Comparison of ENCODE assay signal across 27 mouse cellular contexts in genomic region chr9:65532986-65533385, GRCm38 (mm10). TPM values are rescaled to one million over a fixed set of nuclear protein-coding genes. Genes with fewer than 3 reads are reported as not detected.
A peak's percentile ranks its signal among the peaks of the same experiment; 100 is the strongest.
DNase-seq lines count a peak whose midpoint lies in the region; ATAC-seq lines count a peak whose summit lies in the region.
"Had no signal": no experiment of that assay in that cellular context is flagged by ENCODE, and none has a peak within 500 bp of the region (broad histone marks: within the 10 kb centered on the region; RNA-seq: fewer than 3 reads in every experiment).

No protein-coding gene starts in this region.

- intact Hi-C loops in heart, postnatal 25 days (cut with DNase I), result no loop called here

- H3K4me1 ChIP-seq in heart, embryonic 15.5 days (replicated peaks), result peaks cover 9% of the 10 kb centered on the region; the same call in 1 of the 2 replicates
- no peaks in the 10 kb centered on the region for H3K4me1 ChIP-seq in limb, embryonic 11.5 days (ENCODE audit: control insufficient read depth, insufficient read depth, low read length)
- H3K4me1 ChIP-seq: forebrain, embryonic 10.5 days; limb, embryonic 15.5 days; midbrain, embryonic 12.5 days; neural tube, embryonic 15.5 days had no signal

- no peak overlapping the region for H3K4me3 ChIP-seq in heart, embryonic 15.5 days
- no peak overlapping the region for H3K4me3 ChIP-seq in limb, embryonic 11.5 days (ENCODE audit: low read depth, low read length)
- H3K4me3 ChIP-seq: forebrain, embryonic 10.5 days; hindbrain, embryonic 10.5 days; layer of hippocampus, adult 2 months; limb, embryonic 15.5 days; midbrain, embryonic 12.5 days; neural tube, embryonic 15.5 days had no signal

- H3K36me3 ChIP-seq in heart, embryonic 15.5 days, result no peaks in the 10 kb centered on the region
- H3K36me3 ChIP-seq in limb, embryonic 11.5 days (ENCODE audit: control insufficient read depth, insufficient read depth, low read length), result no peaks in the 10 kb centered on the region
- H3K36me3 ChIP-seq: forebrain, embryonic 10.5 days; hindbrain, embryonic 10.5 days; limb, embryonic 15.5 days; midbrain, embryonic 12.5 days; neural tube, embryonic 15.5 days had no signal

- H3K27me3 ChIP-seq in heart, embryonic 15.5 days, result no peaks in the 10 kb centered on the region
- H3K27me3 ChIP-seq in limb, embryonic 11.5 days (ENCODE audit: control insufficient read depth, insufficient read depth, low read length), result no peaks in the 10 kb centered on the region
- H3K27me3 ChIP-seq: CH12.LX; limb, embryonic 15.5 days; midbrain, embryonic 12.5 days; neural tube, embryonic 15.5 days had no signal

- H3K9ac ChIP-seq in heart, embryonic 15.5 days, result no peak overlapping the region
- no peak overlapping the region for H3K9ac ChIP-seq in limb, embryonic 11.5 days (ENCODE audit: low read length)
- H3K9ac ChIP-seq: limb, embryonic 15.5 days; midbrain, embryonic 12.5 days; neural tube, embryonic 15.5 days had no signal

- 67% methylated on average over 8 of the region's 8 CpGs for WGBS in heart, embryonic 15.5 days
- 73% methylated on average over 8 of the region's 8 CpGs for WGBS in limb, embryonic 11.5 days

- no peaks in the 10 kb centered on the region for H3K9me3 ChIP-seq in heart, embryonic 15.5 days (replicated peaks)
- H3K9me3 ChIP-seq in limb, embryonic 11.5 days (ENCODE audit: control insufficient read depth, low read length), result no peaks in the 10 kb centered on the region
- H3K9me3 ChIP-seq: forebrain, embryonic 10.5 days; limb, embryonic 15.5 days; midbrain, embryonic 12.5 days; neural tube, embryonic 15.5 days had no signal

- no peak for DNase-seq in heart, postnatal 25 days (ENCODE audit: low spot score)
- DNase-seq in 416B (ENCODE audit: low read depth), result peak; percentile 90
- DNase-seq in limb, embryonic 11.5 days (ENCODE audit: low spot score), result no peak
- peak; percentile 63 to 80 for DNase-seq in natural killer cell, adult 2 months (ENCODE audit: low spot score in 2 of 2)
- DNase-seq in adrenal gland, adult 8-10 months, result no peak
- no peak for DNase-seq in adrenal gland, postnatal 36 days
- DNase-seq: cerebellum, adult 11 months; cerebellum, postnatal 25 days; heart, adult 18-20 months; kidney, adult 2 months; kidney, postnatal 10 days; layer of hippocampus, postnatal 36 days; right cerebral cortex, postnatal 25 days; thymus, postnatal 14 days had no signal

- 0 out of 2 replicates have a peak overlapping the region, but pooled peaks have one; percentile 23 for H3K27ac ChIP-seq in heart, embryonic 15.5 days
- H3K27ac ChIP-seq in limb, embryonic 11.5 days (replicated peaks; ENCODE audit: low read depth, low read length), result 0 out of 2 replicates have a peak overlapping the region, but pooled peaks have one; percentile 21
- H3K27ac ChIP-seq: forebrain, embryonic 10.5 days; hindbrain, embryonic 10.5 days; layer of hippocampus, adult 2 months; limb, embryonic 15.5 days; midbrain, embryonic 12.5 days; neural tube, embryonic 15.5 days had no signal

- ATAC-seq in heart, embryonic 15.5 days (replicated peaks; ENCODE audit: insufficient number of reproducible peaks, insufficient read depth, low FRiP score, low read depth), result no peak
- no peak for ATAC-seq in limb, embryonic 11.5 days (ENCODE audit: insufficient number of reproducible peaks, low FRiP score, low TSS enrichment, low read depth)
- ATAC-seq: lung, postnatal 0 days had no signal

- no peak overlapping the region for H3K4me2 ChIP-seq in heart, embryonic 15.5 days
- H3K4me2 ChIP-seq in limb, embryonic 11.5 days (ENCODE audit: low read depth, severe bottlenecking), result no peak overlapping the region
- H3K4me2 ChIP-seq: limb, embryonic 15.5 days; midbrain, embryonic 12.5 days; neural tube, embryonic 15.5 days had no signal

RNA-seq across cellular contexts. Expression of gene Ankdd1a, which starts 13.0 kb away (rescaled TPM):
- not detected in 2 replicates for polyA plus RNA-seq in heart, embryonic 15.5 days (2015; fragmentation: Nextera tagmentation; extraction: Ambion mirVana)
- total RNA-seq in heart, postnatal 25 days (2021), result not detected
- not detected in 2 replicates for polyA plus RNA-seq in limb, embryonic 11.5 days (2014; fragmentation: Nextera tagmentation; extraction: Ambion mirVana)
- total RNA-seq in adrenal gland, adult 8-10 months (2022), result 1 to 10 TPM; 3.5 to 6.0 (median 5.6) TPM
- total RNA-seq in adrenal gland, postnatal 36 days (2021), result 1 to 10 TPM; 2.0 to 3.4 TPM
- total RNA-seq: CH12.LX; gastrocnemius, adult 8-10 months; heart, adult 18-20 months; megakaryocyte progenitor cell, adult 5-6 weeks; MEL had no signal
- polyA plus RNA-seq: forebrain, embryonic 10.5 days; heart, embryonic 14.5 days; hindbrain, embryonic 10.5 days; lung, postnatal 0 days had no signal

RNA-seq across cellular contexts. Expression of gene Plekho2, which starts 46.9 kb away (rescaled TPM):
- polyA plus RNA-seq in heart, embryonic 15.5 days (2015; fragmentation: Nextera tagmentation; extraction: Ambion mirVana), result 9.8 and 14.8 TPM in 2 replicates
- 10 to 100 TPM; 12.9 to 13.2 TPM for total RNA-seq in heart, postnatal 25 days (2021)
- polyA plus RNA-seq in limb, embryonic 11.5 days (2014; fragmentation: Nextera tagmentation; extraction: Ambion mirVana), result 12.2 and 12.5 TPM in 2 replicates
- total RNA-seq in adrenal gland, adult 8-10 months (2022), result 10 to 100 TPM; 52.6 to 84.0 (median 64.7) TPM
- 10 to 100 TPM; 56.6 to 71.5 TPM for total RNA-seq in adrenal gland, postnatal 36 days (2021)

RNA-seq across cellular contexts. Expression of gene Pif1, which starts 54.0 kb away (rescaled TPM):
- 9.8 and 12.8 TPM in 2 replicates for polyA plus RNA-seq in heart, embryonic 15.5 days (2015; fragmentation: Nextera tagmentation; extraction: Ambion mirVana)
- total RNA-seq in heart, postnatal 25 days (2021), result not detected
- polyA plus RNA-seq in limb, embryonic 11.5 days (2014; fragmentation: Nextera tagmentation; extraction: Ambion mirVana), result 13.3 and 15.0 TPM in 2 replicates
- total RNA-seq in adrenal gland, adult 8-10 months (2022), result under 1 TPM in 3 of 4 experiments, not detected in 1; 0.06 to 0.49 (median 0.22) TPM
- total RNA-seq in adrenal gland, postnatal 36 days (2021), result under 1 TPM; 0.46 to 0.92 TPM
- total RNA-seq: gastrocnemius, adult 8-10 months; heart, adult 18-20 months had no signal

Comparison
In these comparisons a context has a peak if more than half of its experiments do, and no peak if none do; other contexts are left out.
1. DNase-seq: peak in 416B (single experiment) and natural killer cell, adult 2 months (2 of 2); none in heart, postnatal 25 days (single experiment), limb, embryonic 11.5 days (single experiment), adrenal gland, adult 8-10 months (single experiment) and adrenal gland, postnatal 36 days (0 of 2).